Mouse (Mus musculus) heart, embryonic 16.5 days (tissue): ENCODE measurements around the gene 4930451I11Rik. TPM values are rescaled to one million over a fixed set of nuclear protein-coding genes. Genes with fewer than 3 reads are reported as not detected.

ENCODE experiments used
- ATAC-seq: fragments of 200-750 bp; cut with Nextera tagmentation; replicated peaks from 2 replicates; pipeline ENCODE4 v1.8.0; 2017; ENCODE audit warnings: moderate number of reproducible peaks; ENCODE audit not compliant: insufficient read depth, low FRiP score; ENCODE audit errors: extremely low read depth
- H3K27ac ChIP-seq: fragments of 300-500 bp; sonication (generic); 2 replicates; pipeline ENCODE4 v1.5.1; 2014; ENCODE audit warnings: mild to moderate bottlenecking, low read length, control low read depth, moderate library complexity
- H3K27me3 ChIP-seq: fragments of 300-500 bp; sonication (generic); 2 replicates; pipeline ENCODE4 v1.6.1; 2014; ENCODE audit warnings: low read length, mixed read lengths; ENCODE audit not compliant: control insufficient read depth, insufficient read depth
- H3K36me3 ChIP-seq: fragments of 300-500 bp; sonication (generic); 2 replicates; pipeline ENCODE4 v1.6.1; 2014; ENCODE audit not compliant: control insufficient read depth, insufficient read depth
- H3K4me1 ChIP-seq: fragments of 300-500 bp; sonication (generic); 2 replicates; pipeline ENCODE4 v1.6.1; 2014; ENCODE audit warnings: low read length, mixed read lengths; ENCODE audit not compliant: control insufficient read depth, insufficient read depth
- H3K4me2 ChIP-seq: fragments of 300-500 bp; sonication (generic); 2 replicates; pipeline ENCODE4 v1.6.1; 2014; ENCODE audit warnings: low read depth, mild to moderate bottlenecking, control low read depth, low read length
- H3K4me3 ChIP-seq: fragments of 300-500 bp; sonication (generic); 2 replicates; pipeline ENCODE4 v1.5.1; 2014; ENCODE audit warnings: mild to moderate bottlenecking, control low read depth, low read length
- H3K9ac ChIP-seq: fragments of 300-500 bp; sonication (generic); 2 replicates; pipeline ENCODE4 v1.6.1; 2014; ENCODE audit warnings: low read length, control low read depth
- H3K9me3 ChIP-seq: fragments of 300-500 bp; sonication (generic); replicated peaks from 2 replicates; pipeline ENCODE4 v1.6.1; 2016; ENCODE audit warnings: low read length; ENCODE audit not compliant: control insufficient read depth
- WGBS: fragments of 180-500 bp; shearing (Covaris S2); extraction: QIAGEN DNeasy Blood & Tissue Kit; methylation state at CpG from one replicate; pipeline ENCODE4 v1.1.7; 2014; 5-methylcytosine and 5-hydroxymethylcytosine counted together
- polyA plus RNA-seq: library from polyadenylated mRNA; unstranded; fragments of >200 nt; fragmentation: Nextera tagmentation; extraction: Ambion mirVana; gene quantifications from 2 replicates; pipeline ENCODE4 v1.2.1, GENCODE M21; 2015

The 4930451I11Rik gene
- polyA plus RNA-seq, 1 experiment from 2014 or later: not detected

- ATAC-seq: no peak
- Histone ChIP-seq H3K4me3 (no peak overlapping the region), H3K9me3 (no peaks in the 10 kb centered on the region), H3K9ac (peak overlapping the region; percentile 26; the same call in 1 of the 2 replicates), H3K27ac (no peak overlapping the region), H3K4me2 (no peak overlapping the region), H3K36me3 (peaks cover 25% of the 10 kb centered on the region), H3K27me3 (no peaks in the 10 kb centered on the region), H3K4me1 (peaks cover 29% of the 10 kb centered on the region)
- WGBS: 43% methylated on average over 11 of the region's 11 CpGs
Observed at GRCm38 (mm10) chr7:126781661-126782370, 49.6 kb downstream of the 4930451I11Rik start.

- no peak for ATAC-seq
- Histone ChIP-seq H3K4me3 (peak within 1 kb of the TSS; percentile 56), H3K27ac (peak within 1 kb of the TSS; percentile 52), H3K4me1 (peaks cover 33% of the 10 kb centered on the region), H3K4me2 (peak within 1 kb of the TSS; percentile 98), H3K9me3 (no peaks in the 10 kb centered on the region), H3K27me3 (no peaks in the 10 kb centered on the region), H3K36me3 (peaks cover 19% of the 10 kb centered on the region), H3K9ac (peak within 1 kb of the TSS; percentile 78)
- WGBS: 10% methylated on average over 22 of the region's 22 CpGs
Observed at GRCm38 (mm10) chr7:126780971-126781635, 50.3 kb downstream of the 4930451I11Rik start, which contains the start of gene Tbx6. Tbx6 (plus strand) TSS chr7:126781483.

Other genes starting within 250 kb of the 4930451I11Rik start
- gene Apobr, start 246.7 kb downstream of the 4930451I11Rik start, polyA plus RNA-seq: 0.71 and 0.75 TPM in 2 replicates
- gene Cln3, start 245.8 kb downstream of the 4930451I11Rik start, polyA plus RNA-seq: 20.2 TPM in 2 replicates
- not detected in 2 replicates for gene Il27, start 236.7 kb downstream of the 4930451I11Rik start, polyA plus RNA-seq
- 12.8 and 12.9 TPM in 2 replicates for gene Nupr1, start 200.8 kb downstream of the 4930451I11Rik start, polyA plus RNA-seq
- gene Sgf29, start 182.3 kb downstream of the 4930451I11Rik start, polyA plus RNA-seq: 36.1 and 39.1 TPM in 2 replicates
- 17.4 and 18.5 TPM in 2 replicates for gene Sult1a1, start 155.2 kb downstream of the 4930451I11Rik start, polyA plus RNA-seq
- gene Bola2, start 136.2 kb downstream of the 4930451I11Rik start, polyA plus RNA-seq: 75.4 and 85.6 TPM in 2 replicates
- 6.6 and 6.7 TPM in 2 replicates for gene Slx1b, start 135.9 kb downstream of the 4930451I11Rik start, polyA plus RNA-seq
- 57.7 and 131 TPM in 2 replicates for gene Coro1a, start 123.9 kb downstream of the 4930451I11Rik start, polyA plus RNA-seq
- 58.6 and 62.5 TPM in 2 replicates for gene Mapk3, start 72.0 kb downstream of the 4930451I11Rik start, polyA plus RNA-seq
- 0.75 and 1.00 TPM in 2 replicates for gene Gdpd3, start 65.3 kb downstream of the 4930451I11Rik start, polyA plus RNA-seq
- gene Ypel3, start 54.7 kb downstream of the 4930451I11Rik start, polyA plus RNA-seq: 80.8 and 84.6 TPM in 2 replicates
- 0.09 and 0.58 TPM in 2 replicates for gene Tbx6, start 50.2 kb downstream of the 4930451I11Rik start, polyA plus RNA-seq
- 133 and 159 TPM in 2 replicates for gene Ppp4c, start 39.1 kb downstream of the 4930451I11Rik start, polyA plus RNA-seq
- 0.86 and 1.4 TPM in 2 replicates for gene Fam57b, start 34.0 kb downstream of the 4930451I11Rik start, polyA plus RNA-seq
- not detected in 2 replicates for gene Doc2a, start 15.8 kb upstream of the 4930451I11Rik start, polyA plus RNA-seq
- gene Hirip3, start 30.3 kb upstream of the 4930451I11Rik start, polyA plus RNA-seq: 19.8 and 22.2 TPM in 2 replicates
- gene Ino80e, start 30.7 kb upstream of the 4930451I11Rik start, polyA plus RNA-seq: 50.5 and 52.0 TPM in 2 replicates
- 31.1 and 35.4 TPM in 2 replicates for gene Taok2, start 53.1 kb upstream of the 4930451I11Rik start, polyA plus RNA-seq
- gene Tmem219, start 91.3 kb upstream of the 4930451I11Rik start, polyA plus RNA-seq: 19.6 and 22.5 TPM in 2 replicates
- gene Kctd13, start 97.2 kb upstream of the 4930451I11Rik start, polyA plus RNA-seq: 13.3 TPM in 2 replicates
- gene Asphd1, start 117.9 kb upstream of the 4930451I11Rik start, polyA plus RNA-seq: not detected in 2 replicates
- gene Sez6l2, start 118.9 kb upstream of the 4930451I11Rik start, polyA plus RNA-seq: 0.53 and 1.0 TPM in 2 replicates
- 85.1 and 89.4 TPM in 2 replicates for gene Cdipt, start 144.3 kb upstream of the 4930451I11Rik start, polyA plus RNA-seq
- 1.2 and 1.6 TPM in 2 replicates for gene Cdiptos, start 144.5 kb upstream of the 4930451I11Rik start, polyA plus RNA-seq
- gene Mvp, start 183.0 kb upstream of the 4930451I11Rik start, polyA plus RNA-seq: 15.9 and 20.6 TPM in 2 replicates
- gene Pagr1b, start 184.8 kb upstream of the 4930451I11Rik start, polyA plus RNA-seq: 0.75 TPM in 1 of 2 replicates, not detected in the other
- gene Pagr1a, start 185.7 kb upstream of the 4930451I11Rik start, polyA plus RNA-seq: 61.0 and 78.5 TPM in 2 replicates
- 15.4 and 38.5 TPM in 2 replicates for gene Gm42742, start 189.5 kb upstream of the 4930451I11Rik start, polyA plus RNA-seq
- 1.6 and 2.4 TPM in 2 replicates for gene Prrt2, start 189.6 kb upstream of the 4930451I11Rik start, polyA plus RNA-seq
- 31.5 and 34.1 TPM in 2 replicates for gene Maz, start 195.4 kb upstream of the 4930451I11Rik start, polyA plus RNA-seq
- gene Kif22, start 210.8 kb upstream of the 4930451I11Rik start, polyA plus RNA-seq: 80.4 and 81.6 TPM in 2 replicates